Mouse (Mus musculus): Measurements from ENCODE around the gene Unc5cl. TPM values are rescaled to one million over a fixed set of nuclear protein-coding genes. Genes with fewer than 3 reads are reported as not detected.

The Unc5cl gene
- polyA plus RNA-seq, 2 experiments from 2014 or later: 19.0 to 19.1 TPM

DNA sequence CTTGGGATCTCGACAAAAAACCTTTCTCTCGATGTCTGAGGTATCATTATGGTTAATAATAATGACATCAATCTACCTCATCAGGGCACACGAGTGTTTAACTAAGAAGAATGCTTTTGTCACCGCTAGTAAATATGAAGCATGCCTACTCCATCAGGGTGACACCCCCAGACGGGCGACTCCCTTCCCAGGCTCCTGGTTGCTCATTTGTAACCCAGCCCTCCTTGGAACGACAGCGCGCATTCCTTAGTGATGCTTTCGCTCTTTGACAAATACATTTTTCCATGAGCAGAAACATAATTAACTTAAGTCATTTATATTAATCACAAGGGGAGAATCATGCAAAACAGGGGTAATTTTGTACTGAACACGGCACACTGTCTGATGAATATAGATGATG, 88.0 kb downstream of the Unc5cl start:
- ATAC-seq: no peak

DNA sequence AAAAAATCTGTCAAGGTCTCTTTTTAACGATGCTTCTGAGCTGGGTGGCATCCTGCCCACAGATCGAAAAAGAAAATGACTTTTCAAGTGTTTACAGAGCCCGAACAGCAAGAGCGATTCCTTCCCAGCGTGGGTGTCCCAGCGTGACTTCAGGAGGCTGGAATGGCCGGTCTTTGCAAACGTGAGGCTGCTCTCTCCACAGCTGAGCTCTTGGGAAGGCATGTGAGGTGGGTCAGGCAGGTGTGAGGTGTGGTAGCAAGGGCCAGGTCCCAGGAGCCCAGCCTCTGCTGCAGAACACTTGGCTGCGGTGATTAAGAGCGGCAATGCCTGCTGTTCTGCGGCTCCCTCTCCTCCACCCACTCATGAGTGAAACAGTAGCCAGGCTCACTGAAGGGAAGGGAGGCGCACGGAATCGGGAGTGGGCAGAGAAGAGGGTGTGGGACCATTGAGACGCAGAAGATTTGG, 88.6 kb downstream of the Unc5cl start:
- ATAC-seq: no peak

DNA sequence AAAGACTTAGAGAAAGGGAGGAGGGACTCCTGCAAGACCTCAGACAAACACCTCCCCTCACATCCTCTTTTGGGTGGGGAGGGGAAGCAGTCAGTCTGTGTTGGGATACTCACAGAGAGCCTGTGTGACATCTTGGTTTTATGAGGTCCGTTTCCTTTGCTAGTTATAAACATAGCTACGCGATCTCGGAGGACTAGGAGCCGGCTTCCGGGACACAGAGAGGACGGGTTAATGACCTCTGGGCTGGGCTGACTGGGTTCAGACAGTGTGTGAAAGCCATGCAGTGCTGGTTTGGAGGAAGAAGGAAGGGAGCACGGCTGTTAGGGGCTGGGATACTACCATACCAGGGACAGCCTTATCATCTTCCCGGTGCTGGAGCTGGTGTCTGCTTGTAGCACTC, 90.0 kb downstream of the Unc5cl start:
- no peak for ATAC-seq

DNA sequence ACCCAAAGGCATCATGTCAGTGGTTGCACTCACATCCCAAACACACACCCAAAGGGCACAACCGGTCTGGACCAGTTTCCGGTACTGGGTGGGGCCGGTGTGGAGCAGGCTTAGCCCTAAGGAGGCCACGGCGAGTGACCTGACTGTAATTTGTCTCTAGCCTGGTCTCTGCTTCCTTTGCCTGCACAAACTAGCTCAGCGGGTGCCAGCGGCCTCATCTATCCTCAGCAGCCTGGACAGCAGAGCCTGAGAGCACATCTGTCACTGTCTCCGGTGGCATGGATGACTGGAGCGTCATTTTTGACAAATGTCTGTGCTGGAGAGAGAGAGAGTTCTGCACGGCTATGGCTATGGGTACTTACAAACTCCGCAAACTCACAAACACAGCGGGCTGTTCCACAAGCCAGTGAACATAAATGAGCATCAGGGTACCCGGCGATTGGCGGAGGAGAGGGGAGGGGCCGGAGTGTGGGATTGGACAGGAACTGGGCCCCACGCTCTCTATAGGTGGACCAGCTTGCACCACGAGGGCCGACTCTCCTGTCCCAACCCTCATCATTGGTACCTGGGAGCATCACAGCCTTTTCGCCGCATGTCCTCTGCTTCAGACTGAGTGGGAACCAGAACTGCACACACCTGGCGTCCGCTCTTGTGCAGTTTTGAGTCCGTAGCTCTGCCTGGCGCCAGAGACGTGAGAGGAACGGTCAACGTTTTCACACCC, 90.7 kb downstream of the Unc5cl start:
- no peak for ATAC-seq

DNA sequence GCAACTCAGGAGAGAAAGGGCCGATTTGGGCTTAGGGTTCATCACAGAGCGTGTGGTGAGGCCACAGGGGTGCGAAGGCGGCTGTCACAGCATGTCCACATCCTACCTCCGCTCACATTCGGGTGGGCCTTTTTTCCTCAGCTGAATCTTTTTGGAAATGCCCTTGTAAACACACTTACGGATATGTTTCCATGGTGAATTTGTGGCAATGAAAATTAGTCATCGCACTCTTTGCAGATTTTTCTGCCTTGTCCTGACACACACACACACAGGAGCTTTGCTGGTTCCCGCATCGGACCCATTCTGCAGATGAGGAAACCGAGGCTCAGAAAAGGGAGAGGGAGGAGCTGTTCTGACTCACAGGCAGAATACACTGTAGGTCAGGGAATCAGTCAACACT, 91.3 kb downstream of the Unc5cl start:
- no peak for ATAC-seq

DNA sequence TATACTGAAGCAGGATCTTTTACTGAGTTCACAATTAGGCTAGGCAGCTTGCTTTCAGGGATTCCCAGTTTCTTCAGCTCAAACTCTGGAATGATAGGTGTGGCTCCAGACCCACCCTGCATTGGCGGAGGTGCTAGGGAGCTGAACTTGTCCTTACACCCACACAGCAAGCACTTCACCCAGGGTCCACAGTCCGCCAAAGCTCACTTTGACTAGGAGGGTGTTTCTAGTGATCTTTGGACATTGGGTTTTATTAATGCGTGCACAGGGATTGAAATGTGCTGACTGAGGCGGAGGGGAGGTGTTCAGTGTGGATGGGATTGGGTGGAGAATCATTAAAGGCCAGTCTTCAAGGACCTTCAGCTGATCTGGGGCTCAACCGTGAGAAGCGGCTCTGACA, 93.0 kb downstream of the Unc5cl start:
- no peak for ATAC-seq

DNA sequence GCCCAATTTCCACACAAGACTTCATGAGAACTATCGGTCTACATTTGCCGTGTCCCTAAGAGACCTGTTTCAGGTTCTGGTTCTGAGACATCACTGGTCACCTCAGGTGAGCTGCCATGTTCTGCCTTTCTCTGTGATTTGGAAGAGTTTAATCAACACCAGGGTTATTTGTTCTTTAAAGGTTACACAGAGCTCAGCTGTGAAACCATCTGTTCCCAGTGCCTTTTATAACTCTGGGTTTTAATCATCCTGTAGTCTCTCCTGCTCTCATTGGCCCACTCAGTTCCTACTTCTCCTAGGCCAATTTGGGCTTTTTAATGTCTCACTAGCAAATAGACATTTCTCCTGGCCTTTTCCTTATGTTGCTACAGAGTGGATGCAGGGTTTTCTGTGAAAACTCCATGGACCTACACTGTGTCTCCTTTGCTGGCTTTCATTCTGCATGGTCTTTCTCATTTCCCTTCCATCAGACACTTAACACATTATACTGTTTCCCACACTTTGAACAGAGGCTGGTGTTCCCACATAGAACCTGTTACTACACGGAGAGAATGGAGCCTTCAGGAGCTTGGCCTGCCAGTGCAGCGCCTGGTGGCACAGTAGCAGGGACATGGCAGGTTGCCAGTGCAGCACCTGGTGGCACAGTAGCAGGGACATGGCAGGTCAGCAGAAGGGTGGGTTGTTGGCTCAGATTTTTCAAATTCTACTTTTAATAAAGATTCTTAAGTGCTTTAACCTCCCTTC, 97.3 kb downstream of the Unc5cl start:
- no peak for ATAC-seq

DNA sequence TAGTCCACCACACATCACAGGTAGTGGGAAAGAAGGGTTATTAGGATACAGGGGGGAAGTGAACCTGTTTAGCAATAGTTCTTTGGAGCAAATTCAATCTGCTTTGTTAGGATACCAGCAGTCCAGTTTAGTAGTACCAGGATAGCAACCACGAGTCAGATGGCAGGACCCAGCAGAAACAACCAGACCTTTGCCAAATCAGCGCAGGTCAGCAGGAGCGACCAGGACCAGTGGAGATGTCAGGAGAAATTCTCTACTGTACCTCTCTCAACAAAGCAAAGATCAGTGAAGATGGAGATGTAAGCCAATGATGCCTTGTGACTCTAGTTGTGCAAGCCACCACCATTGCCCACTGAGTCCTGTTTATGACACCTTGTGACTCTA, 97.8 kb downstream of the Unc5cl start:
- ATAC-seq: no peak

DNA sequence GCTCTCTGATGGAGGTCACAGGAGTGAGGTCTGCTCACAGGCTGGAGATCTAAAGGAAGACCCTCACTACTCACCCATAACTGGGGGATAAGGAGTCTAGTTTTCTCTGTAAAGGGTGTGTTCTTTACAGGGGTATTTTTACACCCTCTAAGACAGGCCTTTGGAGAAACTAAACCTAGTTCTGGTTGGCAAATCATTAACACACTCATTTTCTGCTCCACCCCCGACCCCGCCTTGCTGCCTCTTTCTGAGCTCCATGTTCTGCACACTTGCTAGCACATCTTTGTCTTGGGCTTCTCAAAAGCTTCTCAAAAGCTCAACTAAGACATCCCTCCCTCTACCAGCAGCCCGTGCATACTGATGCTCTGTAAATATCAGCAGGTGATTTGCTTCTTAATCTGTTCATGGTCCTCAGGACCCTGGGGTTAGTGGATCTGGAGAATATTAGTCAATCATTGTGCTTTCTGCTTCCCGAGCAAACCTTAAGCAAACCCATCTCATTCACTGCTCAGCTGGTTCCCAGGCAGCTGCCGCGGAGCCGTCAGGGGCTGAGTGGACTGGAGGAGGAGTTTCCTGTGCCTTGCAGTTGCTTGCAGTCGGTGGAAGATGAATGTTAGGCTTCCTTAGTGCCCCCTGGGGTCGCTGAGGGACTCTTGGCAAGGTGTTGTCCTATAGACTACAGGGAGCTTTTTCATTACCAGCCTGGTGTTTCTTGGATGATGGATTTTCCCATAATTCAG, 101.7 kb downstream of the Unc5cl start:
- no peak for ATAC-seq

DNA sequence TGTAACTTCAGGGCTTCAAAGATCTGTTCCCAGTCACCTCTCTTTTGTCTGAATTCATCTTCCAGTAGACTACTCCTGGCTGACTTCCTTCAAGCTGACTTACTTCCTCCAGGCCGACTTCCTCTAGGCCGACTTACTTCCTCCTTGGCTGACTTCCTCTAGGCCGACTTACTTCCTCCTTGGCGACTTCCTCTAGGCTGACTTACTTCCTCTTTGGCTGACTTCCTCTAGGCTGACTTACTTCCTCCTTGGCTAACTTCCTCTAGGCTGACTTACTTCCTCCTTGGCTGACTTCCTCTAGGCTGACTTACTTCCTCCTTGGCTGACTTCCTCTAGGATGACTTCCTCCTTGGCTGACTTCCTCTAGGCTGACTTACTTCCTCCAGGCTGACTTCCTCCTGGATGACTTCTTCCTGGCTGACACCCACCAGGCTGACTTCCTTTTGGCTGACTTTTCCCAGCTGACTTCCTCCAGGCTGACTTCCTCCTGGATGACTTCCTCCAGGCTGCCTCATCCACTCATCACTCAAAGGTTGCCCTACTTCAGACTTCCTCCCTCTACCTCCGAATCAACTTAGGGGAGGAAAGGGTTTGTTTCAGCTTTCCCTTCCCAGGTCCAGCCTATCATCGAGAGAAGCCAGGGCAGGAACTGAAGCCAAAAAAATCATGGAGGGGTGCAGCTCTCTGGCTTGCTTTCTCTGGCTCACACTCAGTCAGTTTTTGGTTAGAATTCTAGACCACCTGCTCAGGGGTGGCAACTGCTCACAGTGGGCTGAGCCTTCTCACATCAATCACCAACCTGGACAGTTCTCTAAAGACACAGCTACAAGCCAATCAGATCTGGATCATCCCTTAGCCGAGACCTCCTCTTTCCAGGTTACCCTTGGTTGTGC, 103.4 kb downstream of the Unc5cl start:
- ATAC-seq: no peak

DNA sequence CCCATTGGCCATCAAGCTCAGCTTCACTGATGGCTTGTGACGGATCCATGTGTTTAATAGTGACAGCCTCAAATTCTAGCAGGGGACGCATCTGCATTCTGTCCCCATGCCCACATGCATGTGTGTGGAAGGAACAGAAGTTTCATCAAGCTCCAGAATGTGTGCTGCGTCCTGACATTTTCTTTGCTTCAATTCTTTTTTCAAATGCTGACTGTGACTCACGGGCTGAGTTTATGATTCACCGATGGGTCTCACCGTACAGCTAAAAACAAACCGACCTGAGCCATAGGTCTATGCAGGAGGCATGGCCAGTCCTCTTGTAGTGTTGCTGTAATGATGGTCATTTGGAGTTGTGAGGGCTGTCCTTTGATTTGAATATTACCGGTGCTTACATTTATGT, 110.2 kb downstream of the Unc5cl start:
- no peak for ATAC-seq

DNA sequence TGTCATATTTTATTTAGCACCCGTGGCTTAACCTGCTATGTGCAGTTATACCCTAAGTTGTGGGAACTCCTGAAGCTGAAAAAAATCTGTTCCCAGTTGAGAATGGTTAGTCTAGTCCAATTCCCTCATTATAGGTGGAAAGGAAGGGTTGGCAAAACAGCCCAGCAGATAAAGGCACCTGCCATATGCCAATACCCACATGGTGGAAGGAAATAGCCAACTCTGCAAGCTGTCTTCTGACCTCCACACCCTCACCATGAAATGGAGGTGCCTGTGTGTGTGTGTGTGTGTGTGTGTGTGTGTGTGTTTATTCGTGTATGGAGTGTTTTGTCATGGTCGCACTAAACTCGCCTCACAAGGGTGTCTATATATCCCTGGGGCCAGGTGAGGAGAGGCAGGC, 115.0 kb downstream of the Unc5cl start:
- ATAC-seq: no peak

DNA sequence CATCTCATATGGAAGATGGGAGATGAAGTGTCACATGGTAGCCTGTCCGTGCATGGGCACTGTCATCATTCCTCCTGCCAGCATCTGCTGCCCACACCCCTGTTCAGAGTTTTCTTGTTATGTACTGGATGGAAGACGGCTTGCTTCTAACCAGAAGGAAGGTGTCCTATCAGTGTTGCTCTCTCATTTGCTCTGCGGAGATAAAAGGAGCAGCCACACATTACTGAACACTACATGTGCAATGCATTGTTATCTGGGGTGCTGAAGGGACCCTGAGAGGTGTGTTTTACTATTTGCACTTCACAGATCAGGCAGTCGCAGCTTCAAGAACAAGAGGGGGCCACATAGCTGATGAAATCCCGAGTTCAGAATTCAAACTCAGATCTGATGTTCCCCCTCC, 126.5 kb downstream of the Unc5cl start:
- no peak for ATAC-seq

DNA sequence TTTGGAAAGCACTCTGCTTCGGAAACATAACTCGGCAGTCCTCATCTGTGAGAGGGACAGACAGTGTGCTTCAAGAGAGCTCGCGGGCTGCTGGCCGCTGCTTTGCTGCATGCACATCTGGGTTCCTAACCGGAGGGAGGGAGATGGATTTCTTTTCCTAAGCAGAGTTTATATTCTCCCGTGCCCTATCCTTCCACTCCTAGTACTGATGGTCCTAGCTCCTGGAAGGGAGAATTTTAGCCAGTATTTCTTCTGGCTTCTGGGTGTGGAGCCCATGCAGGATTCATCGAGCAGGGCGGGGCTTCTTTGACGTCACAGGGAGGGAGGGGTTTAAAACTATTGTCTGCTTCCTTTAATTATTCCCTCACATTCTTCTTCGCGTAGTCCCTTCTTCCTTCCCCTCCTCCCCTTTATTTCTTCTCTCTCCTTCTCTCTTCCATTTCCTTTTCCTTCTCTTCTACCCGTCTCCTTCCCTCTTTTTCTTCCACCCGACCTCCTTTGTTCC, 127.8 kb downstream of the Unc5cl start:
- ATAC-seq: no peak

DNA sequence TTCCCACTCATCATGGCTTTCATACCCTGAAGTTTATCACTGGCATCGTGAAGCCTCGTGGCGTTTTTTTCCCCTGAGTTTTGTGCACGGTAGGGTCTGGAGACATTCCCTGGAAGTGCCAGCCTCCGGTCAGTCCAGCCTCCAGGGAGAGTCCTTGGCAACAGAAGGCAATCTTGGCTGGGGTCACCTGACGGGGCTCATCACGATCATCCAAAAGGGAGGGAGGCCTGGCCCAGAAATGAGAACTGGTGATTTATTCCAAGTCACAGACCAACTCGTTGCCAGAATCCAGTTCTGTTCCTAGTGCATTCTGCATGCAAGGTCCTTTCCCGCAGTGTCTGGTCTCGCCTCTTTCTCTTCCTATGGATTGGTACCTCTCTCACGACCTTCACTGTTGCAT, 128.7 kb downstream of the Unc5cl start:
- no peak for ATAC-seq

DNA sequence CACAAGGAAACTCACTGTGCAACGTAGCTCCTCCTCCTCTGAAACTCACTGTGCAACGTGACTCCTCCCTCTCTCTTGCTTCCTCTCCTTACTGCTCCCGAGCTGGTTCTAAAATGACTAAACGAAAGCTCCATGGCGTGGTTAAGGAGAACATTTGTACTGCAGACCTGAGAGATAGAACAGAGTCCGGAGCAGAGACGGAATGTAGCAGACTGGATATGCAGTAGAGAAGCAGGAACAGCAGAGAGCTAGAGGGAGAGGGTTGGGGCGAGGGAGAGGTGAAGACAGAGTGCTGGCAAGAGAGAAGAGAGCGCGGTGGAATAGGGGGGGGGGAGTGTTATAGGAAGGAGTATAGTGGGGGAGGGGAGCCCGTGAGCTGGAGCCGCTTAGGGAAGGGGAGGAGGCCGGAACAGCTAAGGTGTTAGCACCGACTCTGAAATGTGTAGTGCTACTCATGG, 131.2 kb downstream of the Unc5cl start:
- ATAC-seq: peak; percentile 77

DNA sequence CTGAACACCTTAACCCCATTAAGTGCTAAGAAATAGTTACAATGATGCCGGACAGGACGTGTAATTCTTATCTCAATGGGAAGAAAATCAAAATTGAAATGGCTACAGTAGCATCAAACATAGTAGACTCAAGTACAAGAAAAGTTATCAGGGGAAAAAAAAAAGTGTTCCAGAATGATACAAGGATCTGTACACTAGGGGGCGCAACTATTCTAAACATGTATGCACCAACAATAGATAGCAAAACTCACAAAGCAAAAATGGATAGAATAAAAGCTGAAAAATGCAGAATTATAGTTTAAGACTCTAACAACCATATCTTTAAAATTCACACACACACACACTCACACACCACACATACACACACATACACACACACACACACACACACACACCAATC, 134.0 kb downstream of the Unc5cl start:
- ATAC-seq: no peak

Other genes starting within 250 kb of the Unc5cl start
- gene Trem1, start 222.1 kb upstream of the Unc5cl start, polyA plus RNA-seq (2017; shearing (Covaris generic)): not detected
- gene Trem3, start 207.1 kb upstream of the Unc5cl start, polyA plus RNA-seq (2017; shearing (Covaris generic)): not detected
- gene Treml4, start 190.6 kb upstream of the Unc5cl start, polyA plus RNA-seq (2017; shearing (Covaris generic)): under 1 TPM in 1 of 2 experiments, not detected in 1; 0.37 TPM
- gene Treml2, start 155.4 kb upstream of the Unc5cl start, polyA plus RNA-seq (2017; shearing (Covaris generic)): 10 to 100 TPM; 16.1 to 17.1 TPM
- gene B430306N03Rik, start 138.8 kb upstream of the Unc5cl start, polyA plus RNA-seq (2017; shearing (Covaris generic)): 1 to 10 TPM in 1 of 2 experiments, under 1 TPM in 1; 0.60 to 1.2 TPM
- not detected for gene Trem2, start 108.5 kb upstream of the Unc5cl start, polyA plus RNA-seq (2017; shearing (Covaris generic))
- gene Treml1, start 95.0 kb upstream of the Unc5cl start, polyA plus RNA-seq (2017; shearing (Covaris generic)): not detected
- gene Nfya, start 45.0 kb upstream of the Unc5cl start, polyA plus RNA-seq (2017; shearing (Covaris generic)): 10 to 100 TPM in 1 of 2 experiments, 1 to 10 TPM in 1; 9.6 to 11.9 TPM
- gene Oard1, start 44.9 kb upstream of the Unc5cl start, polyA plus RNA-seq (2017; shearing (Covaris generic)): 10 to 100 TPM; 80.8 to 86.1 TPM
- gene Apobec2, start 22.0 kb upstream of the Unc5cl start, polyA plus RNA-seq (2017; shearing (Covaris generic)): 1 to 10 TPM; 2.8 to 3.0 TPM
- 1 to 10 TPM in 1 of 2 experiments, not detected in 1; 3.6 TPM for gene Tspo2, start 3.4 kb upstream of the Unc5cl start, polyA plus RNA-seq (2017; shearing (Covaris generic))